Mouse (Mus musculus): ENCODE results near the gene Ntsr1.

GRCm38 (mm10) chr2:180562146-180562545 is 62.4 kb downstream of the Ntsr1 start:
- TF ChIP-seq POLR2A (IDR thresholded peaks at IDR 0.05; ENCODE audit: insufficient read depth, low read depth, low read length) (no peak), CTCF (IDR thresholded peaks at IDR 0.05; ENCODE audit: insufficient read depth, low read depth, low read length) (no peak)
